Mouse (Mus musculus) activated CD4-positive, CD25-positive, alpha-beta regulatory T cell (primary cell): Measurements from ENCODE around the gene Rnf220. TPM values are rescaled to one million over a fixed set of nuclear protein-coding genes. Genes with fewer than 3 reads are reported as not detected.

Source experiments
- polyA plus RNA-seq, 2 experiments: library from polyadenylated mRNA; unstranded; fragments of 100-300 nt; shearing (Covaris generic); gene quantifications; one replicate each; pipeline ENCODE4 v1.2.1; 2017

Gene Rnf220
- 100 to 1,000 TPM in 1 of 2 experiments, 10 to 100 TPM in 1; 83.5 to 100 TPM for polyA plus RNA-seq

GRCm38 (mm10) chr4:117496482-117497165 lies at the start of gene Rnf220:
TSS of gene Rnf220 (minus strand) at chr4:117497052.

GRCm38 (mm10) chr4:117251801-117252316 lies 245.0 kb downstream of the Rnf220 start, which contains the start of the genes Tmem53 and Armh1:
TSS of gene Tmem53 (plus strand) at chr4:117251951.
TSS of gene Armh1 (minus strand) at chr4:117252125.

Other genes starting within 250 kb of the Rnf220 start
- under 1 TPM; 0.32 to 0.38 TPM for gene Tmem53, start 245.1 kb downstream of the Rnf220 start, polyA plus RNA-seq
- gene Armh1, start 244.9 kb downstream of the Rnf220 start, polyA plus RNA-seq, result not detected
- 10 to 100 TPM; 36.1 to 45.9 TPM for gene Eri3, start 53.3 kb upstream of the Rnf220 start, polyA plus RNA-seq
- 10 to 100 TPM; 41.9 to 48.5 TPM for gene Dmap1, start 185.2 kb upstream of the Rnf220 start, polyA plus RNA-seq
- not detected for gene Gm12845, start 227.4 kb upstream of the Rnf220 start, polyA plus RNA-seq